Mouse (Mus musculus): ENCODE data around the gene Atn1. TPM values are rescaled to one million over a fixed set of nuclear protein-coding genes. Genes with fewer than 3 reads are reported as not detected.
A peak's percentile ranks its signal among the peaks of the same experiment; 100 is the strongest.
"Not testable (repeated sequence)": the region's sequence is repeated elsewhere in the genome, so short reads cannot be mapped to it uniquely, and the experiment has no call there.

Atn1 gene
- total RNA-seq (2014; rRNA removed) (19.1 and 23.7 TPM in 2 replicates), polyA plus RNA-seq (2015; fragmentation: Nextera tagmentation; extraction: Ambion mirVana) (19.9 and 21.3 TPM in 2 replicates)

DNA sequence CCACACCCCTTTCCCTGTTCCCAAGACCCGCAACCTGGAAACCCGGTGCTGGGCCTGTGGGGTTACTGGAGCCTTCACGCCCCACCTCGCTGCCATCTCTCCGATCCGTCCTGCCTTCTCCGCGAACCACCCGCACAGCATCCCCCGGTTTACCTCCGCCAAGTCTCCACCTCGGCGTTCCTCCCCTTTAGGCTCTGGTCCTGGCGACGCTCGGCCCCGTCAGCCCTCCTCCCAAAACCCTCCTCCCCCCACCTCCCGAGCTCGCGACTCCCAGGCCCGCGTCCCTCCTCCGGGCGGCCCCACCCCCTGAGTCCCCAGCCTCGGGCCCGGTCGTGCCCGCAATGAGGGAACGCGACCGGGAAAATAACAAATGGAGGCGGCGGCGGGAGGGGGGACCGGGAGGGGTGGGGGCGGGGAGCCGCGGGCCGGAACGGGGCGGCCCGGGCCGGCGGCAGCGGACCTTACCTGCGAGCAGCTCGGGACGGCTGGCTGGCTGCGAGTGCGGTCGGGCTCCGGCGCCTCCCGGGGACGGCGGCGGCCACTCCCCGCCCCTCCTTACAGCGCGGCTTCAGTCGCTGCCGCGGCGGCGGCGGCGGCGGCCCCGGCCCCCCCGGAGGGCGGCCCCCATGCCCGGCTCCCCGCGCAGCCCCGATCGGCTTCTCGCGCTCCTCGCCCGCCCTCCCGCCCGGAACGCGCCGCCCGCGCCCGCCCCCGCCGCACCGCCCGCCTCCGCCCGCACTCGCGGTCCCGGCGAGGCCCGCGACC is at the start of gene Atn1, which contains the start of gene Gm45234:
TSS of gene Atn1 (minus strand) at position 694 of the 765 bp plus-strand sequence.
TSS of gene Gm45234 (minus strand) at position 191 of the 765 bp plus-strand sequence.
- H3K9ac ChIP-seq (replicated peaks; ENCODE audit: low read length) = peak within 1 kb of the TSS; percentile 94
- H3K4me3 ChIP-seq (ENCODE audit: low read length) = peak within 1 kb of the TSS; percentile 85
- H3K36me3 ChIP-seq (ENCODE audit: insufficient read depth, low read length) = no peaks in the 10 kb centered on the region
- peak within 1 kb of the TSS; percentile 97 for H3K27ac ChIP-seq
- TF ChIP-seq CTCF (IDR thresholded peaks at IDR 0.05; ENCODE audit: low read depth) = no peak
- WGBS = 2% methylated on average over 41 of the region's 100 CpGs
- H3K4me2 ChIP-seq (ENCODE audit: low read depth, low read length) = peak within 1 kb of the TSS; percentile 85
- H3K9me3 ChIP-seq (ENCODE audit: low read length) = no peaks in the 10 kb centered on the region
- DNase-seq (ENCODE audit: low spot score) (peak; percentile 80), ATAC-seq (peak; percentile 50)
- H3K27me3 ChIP-seq (ENCODE audit: insufficient read depth, low read length) = no peaks in the 10 kb centered on the region
- peaks cover 34% of the 10 kb centered on the region for H3K4me1 ChIP-seq (ENCODE audit: insufficient read depth, low read length)

DNA sequence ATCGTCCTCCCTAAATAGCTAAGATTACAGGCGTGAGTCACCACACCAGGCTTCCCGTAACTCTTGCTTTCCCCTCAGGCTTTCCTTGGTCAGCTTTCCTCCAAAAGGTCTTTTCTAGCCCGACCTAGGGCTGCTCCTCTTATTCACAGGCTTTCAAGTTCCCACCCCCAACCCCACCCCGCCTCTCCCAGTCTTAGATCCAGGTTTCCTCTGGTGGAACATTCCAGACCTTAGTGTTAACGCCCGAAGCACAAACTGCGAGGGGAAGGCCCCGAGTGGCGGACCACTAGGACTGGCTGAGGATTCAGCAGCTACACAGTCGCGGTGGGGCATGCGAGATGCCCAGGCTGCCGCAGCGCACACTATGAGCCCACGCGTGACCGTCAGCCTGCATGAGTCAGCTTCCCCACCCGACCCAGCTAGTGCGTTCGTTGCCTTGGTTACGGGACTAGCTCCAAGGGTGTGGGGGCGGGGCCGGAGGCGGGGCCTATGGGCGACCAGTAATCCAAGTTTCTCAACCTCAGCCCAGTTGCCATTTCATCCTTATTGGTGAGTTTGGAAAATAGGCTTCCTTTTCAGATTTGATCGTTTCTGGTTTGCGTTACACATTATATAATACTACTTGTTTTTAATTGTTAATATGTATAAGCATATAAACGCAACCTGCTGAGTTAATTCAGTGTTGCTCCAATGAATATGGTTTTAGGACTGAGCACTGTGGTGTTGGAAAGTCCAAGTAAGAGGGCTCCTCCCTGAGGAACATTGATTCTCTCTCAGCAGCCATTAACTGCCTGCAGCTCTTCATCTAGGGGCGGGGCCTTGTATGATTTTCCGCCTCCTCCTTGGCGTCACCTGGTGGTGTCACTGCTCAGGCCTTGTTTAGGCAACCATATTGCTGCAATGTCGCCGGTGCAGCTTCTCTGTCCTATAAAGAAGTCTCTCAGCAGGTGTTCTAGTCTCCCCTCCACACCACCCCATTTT is 49.3 kb upstream of the Atn1 start:
- peak; percentile 98 for DNase-seq (ENCODE audit: low spot score)
- peak overlapping the region; percentile 69 for H3K4me2 ChIP-seq (ENCODE audit: low read depth, low read length)
- WGBS = 2% methylated on average over 34 of the region's 34 CpGs

DNA sequence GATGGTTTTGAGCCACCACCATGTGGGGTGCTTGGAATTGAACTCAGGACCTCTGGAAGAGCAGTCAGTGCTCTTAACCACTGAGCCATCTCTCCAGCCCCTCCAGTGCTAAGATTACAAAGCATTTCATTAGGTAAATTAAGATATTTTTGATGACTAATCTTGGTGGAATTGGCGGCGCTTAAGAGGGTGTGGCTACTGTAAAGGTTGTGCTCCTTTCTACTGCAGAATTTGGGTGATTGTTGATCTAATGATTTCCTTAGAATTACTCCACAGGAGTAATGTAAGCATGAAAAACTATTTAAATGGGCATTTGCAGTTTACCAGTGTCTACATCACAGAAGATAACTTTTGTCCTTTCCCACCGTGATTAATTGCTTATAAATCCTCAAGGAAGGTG is 48.0 kb upstream of the Atn1 start:
- ATAC-seq (no peak), DNase-seq (ENCODE audit: low spot score) (no peak)
- peaks cover 6% of the 10 kb centered on the region for H3K4me1 ChIP-seq (ENCODE audit: insufficient read depth, low read length)
- no peak overlapping the region for H3K9ac ChIP-seq (replicated peaks; ENCODE audit: low read length)
- WGBS = 87% methylated on average over 3 of the region's 3 CpGs
- no peak for TF ChIP-seq CTCF (IDR thresholded peaks at IDR 0.05; ENCODE audit: low read depth)
- no peaks in the 10 kb centered on the region for H3K9me3 ChIP-seq (ENCODE audit: low read length)
- H3K4me2 ChIP-seq (ENCODE audit: low read depth, low read length) = no peak overlapping the region
- no peaks in the 10 kb centered on the region for H3K27me3 ChIP-seq (ENCODE audit: insufficient read depth, low read length)
- no peak overlapping the region for H3K4me3 ChIP-seq (ENCODE audit: low read length)
- H3K36me3 ChIP-seq (ENCODE audit: insufficient read depth, low read length) = no peaks in the 10 kb centered on the region
- no peak overlapping the region for H3K27ac ChIP-seq

More for the DNA sequence above, 49.3 kb upstream of the Atn1 start:
- Histone ChIP-seq H3K4me1 (ENCODE audit: insufficient read depth, low read length) (peaks cover 13% of the 10 kb centered on the region), H3K27ac (peak overlapping the region; percentile 90), H3K9me3 (ENCODE audit: low read length) (no peaks in the 10 kb centered on the region), H3K4me3 (ENCODE audit: low read length) (peak overlapping the region; percentile 42), H3K9ac (replicated peaks; ENCODE audit: low read length) (peak overlapping the region; percentile 54), H3K27me3 (ENCODE audit: insufficient read depth, low read length) (no peaks in the 10 kb centered on the region), H3K36me3 (ENCODE audit: insufficient read depth, low read length) (no peaks in the 10 kb centered on the region)
- TF ChIP-seq CTCF (IDR thresholded peaks at IDR 0.05; ENCODE audit: low read depth) = peak; percentile 57
- peak; percentile 90 for ATAC-seq

DNA sequence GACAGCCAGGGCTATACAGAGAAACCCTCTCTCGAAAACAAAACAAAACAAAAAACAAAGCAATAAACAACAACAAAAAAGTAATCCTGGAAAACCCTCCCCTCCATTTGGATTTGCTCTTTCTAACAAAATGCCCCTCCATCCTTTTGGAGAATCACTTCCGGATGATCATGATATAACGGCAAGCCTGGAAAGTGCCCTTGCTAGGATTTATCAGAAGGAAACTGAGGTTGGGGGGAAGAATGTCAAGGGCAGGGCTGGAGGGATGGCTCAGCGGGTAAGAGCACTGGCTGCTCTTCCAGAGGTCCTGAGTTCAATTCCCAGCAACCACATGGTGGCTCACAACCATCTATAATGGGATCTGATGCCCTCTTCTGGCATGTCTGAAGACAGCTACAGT is 47.4 kb upstream of the Atn1 start:
- not testable (repeated sequence) for H3K36me3 ChIP-seq (ENCODE audit: insufficient read depth, low read length); H3K27ac ChIP-seq; H3K9ac ChIP-seq (replicated peaks; ENCODE audit: low read length); DNase-seq (ENCODE audit: low spot score); H3K27me3 ChIP-seq (ENCODE audit: insufficient read depth, low read length); H3K4me2 ChIP-seq (ENCODE audit: low read depth, low read length); H3K4me1 ChIP-seq (ENCODE audit: insufficient read depth, low read length); ATAC-seq; H3K4me3 ChIP-seq (ENCODE audit: low read length); H3K9me3 ChIP-seq (ENCODE audit: low read length)
- WGBS = 97% methylated on average over 4 of the region's 4 CpGs

GRCm38 (mm10) chr6:124803061-124803460 is 46.7 kb upstream of the Atn1 start:
- 73% methylated on average over 3 of the region's 3 CpGs for WGBS
- H3K36me3 ChIP-seq (ENCODE audit: insufficient read depth, low read length) = no peaks in the 10 kb centered on the region
- H3K27ac ChIP-seq = no peak overlapping the region
- ATAC-seq (no peak), DNase-seq (ENCODE audit: low spot score) (no peak)
- no peak for TF ChIP-seq CTCF (IDR thresholded peaks at IDR 0.05; ENCODE audit: low read depth)
- H3K9me3 ChIP-seq (ENCODE audit: low read length) = no peaks in the 10 kb centered on the region
- no peak overlapping the region for H3K4me3 ChIP-seq (ENCODE audit: low read length)
- H3K27me3 ChIP-seq (ENCODE audit: insufficient read depth, low read length) = no peaks in the 10 kb centered on the region
- no peak overlapping the region for H3K4me2 ChIP-seq (ENCODE audit: low read depth, low read length)
- H3K4me1 ChIP-seq (ENCODE audit: insufficient read depth, low read length) = peaks cover 6% of the 10 kb centered on the region
- H3K9ac ChIP-seq (replicated peaks; ENCODE audit: low read length) = no peak overlapping the region

- not testable (repeated sequence) for H3K27ac ChIP-seq; H3K4me3 ChIP-seq (ENCODE audit: low read length); H3K9ac ChIP-seq (replicated peaks; ENCODE audit: low read length); H3K36me3 ChIP-seq (ENCODE audit: insufficient read depth, low read length); DNase-seq (ENCODE audit: low spot score); ATAC-seq; H3K4me1 ChIP-seq (ENCODE audit: insufficient read depth, low read length); H3K9me3 ChIP-seq (ENCODE audit: low read length); H3K27me3 ChIP-seq (ENCODE audit: insufficient read depth, low read length); H3K4me2 ChIP-seq (ENCODE audit: low read depth, low read length)
- 38% methylated on average over 3 of the region's 9 CpGs for WGBS
These were observed 46.1 kb upstream of the Atn1 start for GRCm38 (mm10) chr6:124802400-124802799.

Measured in hindbrain, postnatal 0 days (tissue).